In the genomic region with DNA sequence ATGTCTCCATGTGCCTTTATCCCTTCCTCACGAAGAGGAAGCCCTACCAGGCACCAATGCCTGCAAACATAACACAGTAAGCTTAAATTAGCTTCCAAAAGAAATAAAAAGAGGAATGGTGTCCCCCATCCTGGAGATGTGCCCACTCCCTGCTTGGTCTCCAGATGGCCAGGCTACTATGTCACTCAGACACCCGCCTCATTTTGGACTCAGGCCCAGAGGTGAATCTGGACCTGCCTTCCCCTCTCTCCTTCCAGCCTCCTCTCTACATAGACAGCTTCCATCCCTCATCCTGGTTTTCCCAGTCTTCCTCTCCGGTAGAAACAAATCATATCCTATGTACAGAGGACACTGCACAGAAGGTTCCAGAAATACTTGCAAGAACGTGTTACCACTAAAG, we compare ENCODE assay signal across 15 mouse cellular contexts.
DNase-seq lines count a peak whose midpoint lies in the region; ATAC-seq and TF ChIP-seq lines count a peak whose summit lies in the region.
"Had no signal": no experiment of that assay in that cellular context is flagged by ENCODE, and none has a peak within 500 bp of the region (broad histone marks: within the 10 kb centered on the region; RNA-seq: fewer than 3 reads in every experiment).

No protein-coding gene starts in this region.

- no peaks in the 10 kb centered on the region for H3K9me3 ChIP-seq in hindbrain, embryonic 15.5 days
- no peaks in the 10 kb centered on the region for H3K9me3 ChIP-seq in hindbrain, embryonic 12.5 days (replicated peaks)
- H3K9me3 ChIP-seq: limb, embryonic 15.5 days; neural tube, embryonic 15.5 days had no signal

- no peak for TF ChIP-seq POLR2A in cerebellum, adult 2 months (IDR thresholded peaks at IDR 0.05; ENCODE audit: borderline replicate concordance, insufficient read depth, low read length)

- no peak overlapping the region for H3K27ac ChIP-seq in hindbrain, embryonic 15.5 days (replicated peaks)
- no peak overlapping the region for H3K27ac ChIP-seq in hindbrain, embryonic 12.5 days
- no peak overlapping the region for H3K27ac ChIP-seq in cerebellum, adult 2 months (ENCODE audit: insufficient read depth, low read length)
- H3K27ac ChIP-seq: embryonic facial prominence, embryonic 10.5 days; heart, embryonic 13.5 days; limb, embryonic 15.5 days; midbrain, embryonic 13.5 days; neural tube, embryonic 15.5 days had no signal

- WGBS in hindbrain, embryonic 15.5 days = 70% methylated on average over 4 of the region's 4 CpGs
- 85% methylated on average over 4 of the region's 4 CpGs for WGBS in hindbrain, embryonic 12.5 days
- WGBS in cerebellum, adult 2 months = 7% methylated on average over 4 of the region's 4 CpGs

- H3K27me3 ChIP-seq in hindbrain, embryonic 15.5 days = no peaks in the 10 kb centered on the region
- H3K27me3 ChIP-seq in hindbrain, embryonic 12.5 days = 0 out of 2 replicates have a peak, but pooled peaks cover 2% of the 10 kb centered on the region
- H3K27me3 ChIP-seq in cerebellum, adult 2 months (ENCODE audit: control insufficient read depth, insufficient read depth, low read length) = no peaks in the 10 kb centered on the region
- H3K27me3 ChIP-seq: limb, embryonic 15.5 days; midbrain, embryonic 13.5 days had no signal

- 0 out of 2 replicates have a peak, but pooled peaks have one; percentile 49 for ATAC-seq in hindbrain, embryonic 15.5 days (ENCODE audit: low FRiP score, low read depth)
- no peak for ATAC-seq in hindbrain, embryonic 12.5 days (ENCODE audit: low FRiP score)
- ATAC-seq: midbrain, embryonic 13.5 days had no signal

- no peaks in the 10 kb centered on the region for H3K4me1 ChIP-seq in hindbrain, embryonic 15.5 days (replicated peaks)
- H3K4me1 ChIP-seq in hindbrain, embryonic 12.5 days = no peaks in the 10 kb centered on the region
- peaks cover 21% of the 10 kb centered on the region for H3K4me1 ChIP-seq in cerebellum, adult 2 months (ENCODE audit: control insufficient read depth, insufficient read depth, low read length)
- H3K4me1 ChIP-seq: embryonic facial prominence, embryonic 10.5 days; heart, embryonic 13.5 days; midbrain, embryonic 13.5 days had no signal

- H3K9ac ChIP-seq in hindbrain, embryonic 15.5 days = no peak overlapping the region
- H3K9ac ChIP-seq in hindbrain, embryonic 12.5 days = no peak overlapping the region
- H3K9ac ChIP-seq: heart, embryonic 13.5 days; limb, embryonic 15.5 days; midbrain, embryonic 13.5 days; neural tube, embryonic 15.5 days had no signal

- peak; percentile 31 for DNase-seq in right cerebral cortex, postnatal 4 days
- no peak for DNase-seq in right cerebral cortex, postnatal 25 days
- DNase-seq in cerebellum, adult 2 months = peak; percentile 92 to 95
- peak; percentile 94 to 96 for DNase-seq in cerebellum, postnatal 36 days
- DNase-seq in layer of hippocampus, postnatal 10 days (ENCODE audit: low spot score in 2 of 2) = no peak
- DNase-seq in heart, adult 8-10 months (ENCODE audit: low spot score) = no peak
- DNase-seq: heart, adult 11 months had no signal

- no peak overlapping the region for H3K4me3 ChIP-seq in hindbrain, embryonic 15.5 days
- H3K4me3 ChIP-seq in hindbrain, embryonic 12.5 days = no peak overlapping the region
- no peak overlapping the region for H3K4me3 ChIP-seq in cerebellum, adult 2 months (replicated peaks; ENCODE audit: insufficient read depth, low read depth, low read length)
- H3K4me3 ChIP-seq: embryonic facial prominence, embryonic 10.5 days; heart, embryonic 13.5 days; limb, embryonic 15.5 days; midbrain, embryonic 13.5 days; myocyte; neural tube, embryonic 15.5 days had no signal

- TF ChIP-seq CTCF in cerebellum, adult 2 months (IDR thresholded peaks at IDR 0.05; ENCODE audit: borderline replicate concordance, insufficient read depth, low read depth, low read length) = no peak

- H3K36me3 ChIP-seq in hindbrain, embryonic 15.5 days = no peaks in the 10 kb centered on the region
- H3K36me3 ChIP-seq in hindbrain, embryonic 12.5 days = no peaks in the 10 kb centered on the region
- H3K36me3 ChIP-seq: embryonic facial prominence, embryonic 10.5 days; heart, embryonic 13.5 days; limb, embryonic 15.5 days; midbrain, embryonic 13.5 days; neural tube, embryonic 15.5 days had no signal

- no peak overlapping the region for H3K4me2 ChIP-seq in hindbrain, embryonic 15.5 days
- no peak overlapping the region for H3K4me2 ChIP-seq in hindbrain, embryonic 12.5 days (replicated peaks)
- H3K4me2 ChIP-seq: heart, embryonic 13.5 days; limb, embryonic 15.5 days; midbrain, embryonic 13.5 days; neural tube, embryonic 15.5 days had no signal

Comparison
In these comparisons a context has a peak if more than half of its experiments do, and no peak if none do; other contexts are left out.
1. DNase-seq: peak in right cerebral cortex, postnatal 4 days (single experiment), cerebellum, adult 2 months (2 of 2) and cerebellum, postnatal 36 days (2 of 2); none in right cerebral cortex, postnatal 25 days (single experiment), layer of hippocampus, postnatal 10 days (0 of 2) and heart, adult 8-10 months (single experiment).